Mouse (Mus musculus): ENCODE data around the gene Setmar. TPM values are rescaled to one million over a fixed set of nuclear protein-coding genes. Genes with fewer than 3 reads are reported as not detected.

Gene Setmar
- total and polyA plus RNA-seq, 2 experiments = 1.3 to 4.1 TPM

- Histone ChIP-seq H3K79me2 (ENCODE audit: control insufficient read depth, insufficient read depth, low read length) (no peaks in the 10 kb centered on the region), H3K4me3 (ENCODE audit: insufficient read depth, low read depth, low read length) (no peak overlapping the region), H3K36me3 (ENCODE audit: control insufficient read depth, insufficient read depth, low read length) (no peaks in the 10 kb centered on the region), H3K9ac (ENCODE audit: low read depth, low read length) (no peak overlapping the region), H3K27ac (replicated peaks; ENCODE audit: insufficient read depth, low read depth, low read length) (no peak overlapping the region), H3K27me3 (ENCODE audit: control insufficient read depth, insufficient read depth, low read length) (no peaks in the 10 kb centered on the region), H3K4me1 (ENCODE audit: control insufficient read depth, insufficient read depth, low read length) (no peaks in the 10 kb centered on the region)
- TF ChIP-seq CTCF (IDR thresholded peaks at IDR 0.05; ENCODE audit: low read depth, low read length) = no peak
- no peak for TF ChIP-seq POLR2A (IDR thresholded peaks at IDR 0.05; ENCODE audit: extremely low read depth, insufficient read depth, low read length)
- 84% methylated on average over 3 of the region's 3 CpGs for WGBS
- DNase-seq (ENCODE audit: extremely low read depth, low read depth, low spot score) = no peak
Observed at GRCm38 (mm10) chr6:108061121-108061520, 3.7 kb upstream of the Setmar start.

GRCm38 (mm10) chr6:108065583-108065982 lies 738 bp downstream of the Setmar start:
- DNase-seq (ENCODE audit: extremely low read depth, low read depth, low spot score) = peak; percentile 63
- peak overlapping the region; percentile 80 for H3K27ac ChIP-seq (replicated peaks; ENCODE audit: insufficient read depth, low read depth, low read length)

GRCm38 (mm10) chr6:108070947-108071346 lies 6.1 kb downstream of the Setmar start:
- no peak overlapping the region for H3K27ac ChIP-seq (replicated peaks; ENCODE audit: insufficient read depth, low read depth, low read length)
- peaks cover 7% of the 10 kb centered on the region for H3K36me3 ChIP-seq (ENCODE audit: control insufficient read depth, insufficient read depth, low read length)
- no peak for DNase-seq (ENCODE audit: extremely low read depth, low read depth, low spot score)
- 94% methylated on average over 7 of the region's 7 CpGs for WGBS
- no peaks in the 10 kb centered on the region for H3K79me2 ChIP-seq (ENCODE audit: control insufficient read depth, insufficient read depth, low read length)
- H3K9ac ChIP-seq (ENCODE audit: low read depth, low read length) = no peak overlapping the region
- no peak overlapping the region for H3K4me3 ChIP-seq (ENCODE audit: insufficient read depth, low read depth, low read length)
- TF ChIP-seq CTCF (IDR thresholded peaks at IDR 0.05; ENCODE audit: low read depth, low read length) (no peak), POLR2A (IDR thresholded peaks at IDR 0.05; ENCODE audit: extremely low read depth, insufficient read depth, low read length) (no peak)
- no peaks in the 10 kb centered on the region for H3K4me1 ChIP-seq (ENCODE audit: control insufficient read depth, insufficient read depth, low read length)
- H3K27me3 ChIP-seq (ENCODE audit: control insufficient read depth, insufficient read depth, low read length) = no peaks in the 10 kb centered on the region

More at GRCm38 (mm10) chr6:108065583-108065982, 738 bp downstream of the Setmar start:
- Histone ChIP-seq H3K4me1 (ENCODE audit: control insufficient read depth, insufficient read depth, low read length) (no peaks in the 10 kb centered on the region), H3K27me3 (ENCODE audit: control insufficient read depth, insufficient read depth, low read length) (no peaks in the 10 kb centered on the region), H3K79me2 (ENCODE audit: control insufficient read depth, insufficient read depth, low read length) (no peaks in the 10 kb centered on the region), H3K4me3 (ENCODE audit: insufficient read depth, low read depth, low read length) (peak overlapping the region; percentile 51), H3K9ac (ENCODE audit: low read depth, low read length) (peak overlapping the region; percentile 77), H3K36me3 (ENCODE audit: control insufficient read depth, insufficient read depth, low read length) (no peaks in the 10 kb centered on the region; the same call in 1 of the 2 replicates)
- TF ChIP-seq POLR2A (IDR thresholded peaks at IDR 0.05; ENCODE audit: extremely low read depth, insufficient read depth, low read length) = no peak
- peak; percentile 63 for TF ChIP-seq CTCF (IDR thresholded peaks at IDR 0.05; ENCODE audit: low read depth, low read length)
- 13% methylated on average over 6 of the region's 6 CpGs for WGBS

GRCm38 (mm10) chr6:108073071-108073470 lies 8.2 kb downstream of the Setmar start:
- no peaks in the 10 kb centered on the region for H3K27me3 ChIP-seq (ENCODE audit: control insufficient read depth, insufficient read depth, low read length)
- no peak overlapping the region for H3K4me3 ChIP-seq (ENCODE audit: insufficient read depth, low read depth, low read length)
- DNase-seq (ENCODE audit: extremely low read depth, low read depth, low spot score) = no peak
- H3K36me3 ChIP-seq (ENCODE audit: control insufficient read depth, insufficient read depth, low read length) = peaks cover 11% of the 10 kb centered on the region
- no peak overlapping the region for H3K27ac ChIP-seq (replicated peaks; ENCODE audit: insufficient read depth, low read depth, low read length)
- no peak for TF ChIP-seq POLR2A (IDR thresholded peaks at IDR 0.05; ENCODE audit: extremely low read depth, insufficient read depth, low read length)
- TF ChIP-seq CTCF (IDR thresholded peaks at IDR 0.05; ENCODE audit: low read depth, low read length) = no peak
- H3K4me1 ChIP-seq (ENCODE audit: control insufficient read depth, insufficient read depth, low read length) = no peaks in the 10 kb centered on the region
- 94% methylated on average over 5 of the region's 5 CpGs for WGBS
- H3K9ac ChIP-seq (ENCODE audit: low read depth, low read length) = no peak overlapping the region
- no peaks in the 10 kb centered on the region for H3K79me2 ChIP-seq (ENCODE audit: control insufficient read depth, insufficient read depth, low read length)

- H3K9ac ChIP-seq (ENCODE audit: low read depth, low read length) = no peak overlapping the region
- H3K27me3 ChIP-seq (ENCODE audit: control insufficient read depth, insufficient read depth, low read length) = no peaks in the 10 kb centered on the region
- no peak for DNase-seq (ENCODE audit: extremely low read depth, low read depth, low spot score)
- H3K4me1 ChIP-seq (ENCODE audit: control insufficient read depth, insufficient read depth, low read length) = no peaks in the 10 kb centered on the region
- H3K79me2 ChIP-seq (ENCODE audit: control insufficient read depth, insufficient read depth, low read length) = no peaks in the 10 kb centered on the region
- no peak for TF ChIP-seq POLR2A (IDR thresholded peaks at IDR 0.05; ENCODE audit: extremely low read depth, insufficient read depth, low read length)
- TF ChIP-seq CTCF (IDR thresholded peaks at IDR 0.05; ENCODE audit: low read depth, low read length) = no peak
- no peak overlapping the region for H3K27ac ChIP-seq (replicated peaks; ENCODE audit: insufficient read depth, low read depth, low read length)
- 97% methylated on average over 2 of the region's 2 CpGs for WGBS
- H3K4me3 ChIP-seq (ENCODE audit: insufficient read depth, low read depth, low read length) = no peak overlapping the region
- peaks cover 11% of the 10 kb centered on the region for H3K36me3 ChIP-seq (ENCODE audit: control insufficient read depth, insufficient read depth, low read length)
Observed at GRCm38 (mm10) chr6:108073931-108074330, 9.1 kb downstream of the Setmar start.

GRCm38 (mm10) chr6:108074624-108075023 lies 9.8 kb downstream of the Setmar start:
- Histone ChIP-seq H3K9ac (ENCODE audit: low read depth, low read length) (no peak overlapping the region), H3K79me2 (ENCODE audit: control insufficient read depth, insufficient read depth, low read length) (no peaks in the 10 kb centered on the region), H3K27me3 (ENCODE audit: control insufficient read depth, insufficient read depth, low read length) (no peaks in the 10 kb centered on the region), H3K36me3 (ENCODE audit: control insufficient read depth, insufficient read depth, low read length) (peaks cover 11% of the 10 kb centered on the region), H3K4me1 (ENCODE audit: control insufficient read depth, insufficient read depth, low read length) (no peaks in the 10 kb centered on the region), H3K4me3 (ENCODE audit: insufficient read depth, low read depth, low read length) (no peak overlapping the region), H3K27ac (replicated peaks; ENCODE audit: insufficient read depth, low read depth, low read length) (no peak overlapping the region)
- DNase-seq (ENCODE audit: extremely low read depth, low read depth, low spot score) = no peak
- TF ChIP-seq POLR2A (IDR thresholded peaks at IDR 0.05; ENCODE audit: extremely low read depth, insufficient read depth, low read length) = no peak
- TF ChIP-seq CTCF (IDR thresholded peaks at IDR 0.05; ENCODE audit: low read depth, low read length) = no peak
- 95% methylated on average over 10 of the region's 10 CpGs for WGBS
